Mouse (Mus musculus): ENCODE measurements at regions not wholly inside any gene's neighbourhood (a gene's known extent, or its start where the extent isn't known, plus 50 kb on each side); places are given as distances from the start of the nearest gene placed in this dataset.

- no peak overlapping the region for H3K4me2 ChIP-seq
- H3K4me3 ChIP-seq (replicated peaks) = no peak overlapping the region
- H3K36me3 ChIP-seq (replicated peaks) = no peaks in the 10 kb centered on the region
- peak; percentile 72 for ATAC-seq (ENCODE audit: low FRiP score)
- peak overlapping the region; percentile 70 for H3K27ac ChIP-seq
- 0 out of 2 replicates have a peak, but pooled peaks cover 13% of the 10 kb centered on the region for H3K4me1 ChIP-seq
- WGBS = 42% methylated on average over 7 of the region's 7 CpGs
- H3K27me3 ChIP-seq = no peaks in the 10 kb centered on the region
- no peaks in the 10 kb centered on the region for H3K9me3 ChIP-seq
- H3K9ac ChIP-seq = no peak overlapping the region
Measured at GRCm38 (mm10) chr12:26930155-26930867, 412.1 kb downstream of the Sox11 start.

GRCm38 (mm10) chr12:26906126-26906525 is 436.2 kb downstream of the Sox11 start:
- Histone ChIP-seq H3K4me3 (replicated peaks) (no peak overlapping the region), H3K9ac (no peak overlapping the region), H3K9me3 (no peaks in the 10 kb centered on the region), H3K27me3 (no peaks in the 10 kb centered on the region), H3K27ac (no peak overlapping the region), H3K36me3 (replicated peaks) (no peaks in the 10 kb centered on the region), H3K4me2 (no peak overlapping the region), H3K4me1 (peaks cover 23% of the 10 kb centered on the region)
- WGBS = 60% methylated on average over 1 of the region's 1 CpGs
- ATAC-seq (ENCODE audit: low FRiP score) = no peak

GRCm38 (mm10) chr12:26903894-26904272 is 434.9 kb downstream of the Cmpk2 start:
- H3K4me2 ChIP-seq = peak overlapping the region; percentile 49
- ATAC-seq (ENCODE audit: low FRiP score) = 0 out of 2 replicates have a peak, but pooled peaks have one; percentile 14
- peak overlapping the region; percentile 77 for H3K27ac ChIP-seq
- H3K9ac ChIP-seq = no peak overlapping the region
- H3K36me3 ChIP-seq (replicated peaks) = no peaks in the 10 kb centered on the region
- WGBS = 23% methylated on average over 2 of the region's 2 CpGs
- no peaks in the 10 kb centered on the region for H3K27me3 ChIP-seq
- H3K4me3 ChIP-seq (replicated peaks) = no peak overlapping the region; the same call in 1 of the 2 replicates
- H3K9me3 ChIP-seq = no peaks in the 10 kb centered on the region
- peaks cover 23% of the 10 kb centered on the region for H3K4me1 ChIP-seq

GRCm38 (mm10) chr12:26903073-26903893 is 434.3 kb downstream of the Cmpk2 start:
- Histone ChIP-seq H3K9ac (peak overlapping the region; percentile 3; the same call in 1 of the 2 replicates), H3K4me1 (peaks cover 23% of the 10 kb centered on the region), H3K4me2 (peak overlapping the region; percentile 49), H3K36me3 (replicated peaks) (no peaks in the 10 kb centered on the region), H3K27ac (peak overlapping the region; percentile 77), H3K27me3 (no peaks in the 10 kb centered on the region), H3K4me3 (replicated peaks) (peak overlapping the region; percentile 20), H3K9me3 (no peaks in the 10 kb centered on the region)
- peak; percentile 88 for ATAC-seq (ENCODE audit: low FRiP score)
- 19% methylated on average over 23 of the region's 23 CpGs for WGBS

- H3K27ac ChIP-seq = no peak overlapping the region
Measured at GRCm38 (mm10) chr12:26891190-26891589, 422.2 kb downstream of the Cmpk2 start.

GRCm38 (mm10) chr12:26886635-26887014 is 417.6 kb downstream of the Cmpk2 start:
- Histone ChIP-seq H3K9ac (no peak overlapping the region), H3K9me3 (no peaks in the 10 kb centered on the region), H3K4me2 (peak overlapping the region; percentile 34), H3K27me3 (no peaks in the 10 kb centered on the region), H3K27ac (peak overlapping the region; percentile 96), H3K36me3 (replicated peaks) (no peaks in the 10 kb centered on the region), H3K4me1 (peaks cover 51% of the 10 kb centered on the region), H3K4me3 (replicated peaks) (no peak overlapping the region)
- ATAC-seq (ENCODE audit: low FRiP score) = peak; percentile 85
- 39% methylated on average over 7 of the region's 7 CpGs for WGBS

More at GRCm38 (mm10) chr12:26891190-26891589, 422.2 kb downstream of the Cmpk2 start:
- 74% methylated on average over 4 of the region's 4 CpGs for WGBS
- no peak overlapping the region for H3K4me2 ChIP-seq
- no peaks in the 10 kb centered on the region for H3K36me3 ChIP-seq (replicated peaks)
- ATAC-seq (ENCODE audit: low FRiP score) = no peak
- peaks cover 21% of the 10 kb centered on the region for H3K4me1 ChIP-seq
- H3K9me3 ChIP-seq = no peaks in the 10 kb centered on the region
- H3K27me3 ChIP-seq = no peaks in the 10 kb centered on the region
- H3K9ac ChIP-seq = no peak overlapping the region
- H3K4me3 ChIP-seq (replicated peaks) = no peak overlapping the region

- Histone ChIP-seq H3K9ac (peak overlapping the region; percentile 44), H3K9me3 (no peaks in the 10 kb centered on the region), H3K4me2 (peak overlapping the region; percentile 34), H3K27ac (peak overlapping the region; percentile 96), H3K4me3 (replicated peaks) (no peak overlapping the region), H3K27me3 (no peaks in the 10 kb centered on the region), H3K36me3 (replicated peaks) (no peaks in the 10 kb centered on the region), H3K4me1 (peaks cover 47% of the 10 kb centered on the region)
- WGBS = 7% methylated on average over 12 of the region's 12 CpGs
- ATAC-seq (ENCODE audit: low FRiP score) = peak; percentile 86
Measured at GRCm38 (mm10) chr12:26885831-26886634, 417.0 kb downstream of the Cmpk2 start.

GRCm38 (mm10) chr12:26885083-26885482 is 416.1 kb downstream of the Cmpk2 start:
- H3K27ac ChIP-seq = peak overlapping the region; percentile 96
- WGBS = 75% methylated on average over 3 of the region's 3 CpGs
- H3K27me3 ChIP-seq = no peaks in the 10 kb centered on the region
- no peak overlapping the region for H3K4me2 ChIP-seq
- no peak overlapping the region for H3K9ac ChIP-seq
- peaks cover 42% of the 10 kb centered on the region for H3K4me1 ChIP-seq
- H3K9me3 ChIP-seq = no peaks in the 10 kb centered on the region
- no peak for ATAC-seq (ENCODE audit: low FRiP score)
- no peak overlapping the region for H3K4me3 ChIP-seq (replicated peaks)
- no peaks in the 10 kb centered on the region for H3K36me3 ChIP-seq (replicated peaks)

GRCm38 (mm10) chr12:26884156-26884555 is 415.2 kb downstream of the Cmpk2 start:
- H3K27ac ChIP-seq = peak overlapping the region; percentile 50; the same call in 1 of the 2 replicates
- no peak for ATAC-seq (ENCODE audit: low FRiP score)
- H3K36me3 ChIP-seq (replicated peaks) = no peaks in the 10 kb centered on the region
- WGBS = 46% methylated on average over 5 of the region's 5 CpGs
- no peaks in the 10 kb centered on the region for H3K27me3 ChIP-seq
- no peak overlapping the region for H3K4me3 ChIP-seq (replicated peaks)
- no peak overlapping the region for H3K9ac ChIP-seq
- H3K4me2 ChIP-seq = no peak overlapping the region
- H3K4me1 ChIP-seq = peaks cover 42% of the 10 kb centered on the region
- H3K9me3 ChIP-seq = no peaks in the 10 kb centered on the region

- H3K4me3 ChIP-seq (replicated peaks) = no peak overlapping the region
- H3K9me3 ChIP-seq = no peaks in the 10 kb centered on the region
- H3K4me2 ChIP-seq = no peak overlapping the region; the same call in 1 of the 2 replicates
- WGBS = 11% methylated on average over 2 of the region's 2 CpGs
- no peaks in the 10 kb centered on the region for H3K27me3 ChIP-seq
- ATAC-seq (ENCODE audit: low FRiP score) = peak; percentile 94
- H3K27ac ChIP-seq = peak overlapping the region; percentile 89
- H3K9ac ChIP-seq = no peak overlapping the region
- peaks cover 16% of the 10 kb centered on the region for H3K4me1 ChIP-seq
- H3K36me3 ChIP-seq (replicated peaks) = no peaks in the 10 kb centered on the region
Measured at GRCm38 (mm10) chr12:26877691-26878121, 408.7 kb downstream of the Cmpk2 start.

GRCm38 (mm10) chr12:26877284-26877683 is 408.3 kb downstream of the Cmpk2 start:
- Histone ChIP-seq H3K9ac (no peak overlapping the region), H3K27me3 (no peaks in the 10 kb centered on the region), H3K9me3 (no peaks in the 10 kb centered on the region), H3K4me3 (replicated peaks) (no peak overlapping the region), H3K27ac (peak overlapping the region; percentile 89), H3K4me2 (no peak overlapping the region), H3K4me1 (peaks cover 16% of the 10 kb centered on the region), H3K36me3 (replicated peaks) (no peaks in the 10 kb centered on the region)
- ATAC-seq (ENCODE audit: low FRiP score) = peak; percentile 24; the same call in 1 of the 2 replicates
- 34% methylated on average over 3 of the region's 3 CpGs for WGBS

GRCm38 (mm10) chr12:26872466-26872865 is 403.5 kb downstream of the Cmpk2 start:
- Histone ChIP-seq H3K9me3 (no peaks in the 10 kb centered on the region), H3K27me3 (no peaks in the 10 kb centered on the region), H3K36me3 (replicated peaks) (no peaks in the 10 kb centered on the region), H3K27ac (no peak overlapping the region), H3K4me3 (replicated peaks) (no peak overlapping the region), H3K4me1 (peaks cover 4% of the 10 kb centered on the region), H3K4me2 (no peak overlapping the region), H3K9ac (no peak overlapping the region)
- WGBS = 26% methylated on average over 3 of the region's 3 CpGs
- 0 out of 2 replicates have a peak, but pooled peaks have one; percentile 20 for ATAC-seq (ENCODE audit: low FRiP score)

All from forebrain, embryonic 12.5 days (tissue).